Mouse (Mus musculus) layer of hippocampus, adult 11-12 months (tissue): Measurements from ENCODE around the gene Hecw1.

Source experiments
- DNase-seq: peaks from one replicate; pipeline ENCODE4 v3.0.0; 2022; ENCODE audit warnings: low spot score

Gene Hecw1

DNA sequence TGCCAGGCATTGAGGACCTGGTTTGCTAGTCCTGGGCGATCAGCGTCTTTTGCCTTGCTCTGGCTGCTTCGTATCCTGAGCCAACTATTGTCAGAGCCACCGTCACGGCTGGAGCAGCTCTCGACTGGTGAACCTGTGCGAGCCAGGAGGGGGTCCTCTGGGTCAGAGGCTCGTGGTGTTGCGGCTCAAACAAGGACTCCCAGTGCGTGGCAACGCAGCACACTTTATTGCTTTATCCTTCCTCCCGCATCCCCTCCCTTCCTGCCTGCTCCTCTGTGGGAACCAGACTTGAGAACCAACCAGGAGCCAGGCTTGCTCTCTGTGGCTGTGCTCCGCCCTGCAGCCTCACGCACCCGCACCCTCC lies at the start of gene Hecw1:
TSS of gene Hecw1 (minus strand) at position 323 of the 364 bp plus-strand sequence.
- peak; percentile 59 for DNase-seq

DNA sequence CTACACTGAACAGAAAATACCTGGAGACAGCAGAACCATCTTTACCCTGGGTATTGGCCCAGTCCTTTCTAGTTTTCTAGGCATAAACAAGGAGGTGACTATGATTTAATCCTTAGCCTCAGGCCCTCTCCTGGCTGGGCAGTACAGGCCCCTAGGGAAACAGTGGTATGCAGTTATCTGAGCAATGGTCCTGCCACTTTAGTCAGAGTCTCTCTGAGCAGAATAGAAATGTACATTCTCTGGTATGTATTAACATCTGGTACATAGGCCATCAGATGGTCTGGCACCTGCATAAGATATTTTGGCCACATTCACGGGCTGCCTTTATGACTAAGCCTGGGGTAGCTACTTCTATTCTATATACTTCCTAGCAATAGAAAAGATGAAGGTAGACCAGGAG lies 38.3 kb upstream of the Hecw1 start:
- DNase-seq: no peak

DNA sequence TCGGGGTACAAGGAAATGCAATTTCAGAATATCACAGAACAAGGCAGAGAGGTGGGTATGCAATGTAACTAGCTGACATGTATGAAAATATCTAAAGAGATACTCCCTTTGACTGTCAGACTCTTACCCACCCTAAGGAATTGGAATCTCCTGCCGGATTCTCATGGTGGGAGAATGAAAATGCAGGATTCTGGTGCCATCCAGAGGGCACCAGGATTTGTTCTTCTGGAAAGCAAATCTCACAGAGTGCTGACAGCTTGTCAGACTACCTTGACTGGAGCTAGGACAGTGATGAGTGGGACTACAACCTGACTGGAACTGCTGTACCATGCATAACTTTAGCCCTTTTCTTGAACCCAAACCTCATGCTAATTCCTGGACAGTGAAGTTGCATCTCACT lies 29.6 kb upstream of the Hecw1 start:
- DNase-seq: peak; percentile 3

DNA sequence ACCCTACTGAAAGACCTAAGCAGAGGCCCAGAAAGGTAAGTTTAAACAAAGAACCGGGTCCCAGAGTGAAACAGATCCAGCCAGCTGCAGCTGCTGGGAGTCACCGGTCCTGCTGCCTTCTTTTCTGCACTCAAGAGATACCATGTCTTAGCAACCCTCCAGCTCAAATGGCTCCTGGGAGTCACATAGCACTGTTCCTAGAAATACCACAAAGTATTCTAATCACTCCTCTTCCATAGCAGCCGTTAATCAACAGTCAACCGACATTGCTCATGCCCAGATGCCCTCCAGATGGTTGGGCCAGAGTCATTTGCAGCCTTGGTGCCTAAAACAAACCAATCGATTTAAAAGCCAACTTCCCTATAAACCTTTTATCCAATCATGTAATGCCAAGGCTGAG lies 19.8 kb upstream of the Hecw1 start:
- no peak for DNase-seq

- peak; percentile 49 for DNase-seq
Observed at GRCm38 (mm10) chr13:14522128-14522905, 711 bp downstream of the Hecw1 start.

- DNase-seq: no peak
Observed at GRCm38 (mm10) chr13:14521746-14522127, 1.3 kb downstream of the Hecw1 start.

- DNase-seq: no peak
Observed at GRCm38 (mm10) chr13:14519605-14520004, 3.4 kb downstream of the Hecw1 start.

GRCm38 (mm10) chr13:14517478-14517877 lies 5.5 kb downstream of the Hecw1 start:
- peak; percentile 52 for DNase-seq

GRCm38 (mm10) chr13:14515106-14515505 lies 7.9 kb downstream of the Hecw1 start:
- no peak for DNase-seq

GRCm38 (mm10) chr13:14513934-14514333 lies 9.1 kb downstream of the Hecw1 start:
- DNase-seq: no peak

- DNase-seq: no peak
Observed at GRCm38 (mm10) chr13:14506765-14507164, 16.3 kb downstream of the Hecw1 start.

GRCm38 (mm10) chr13:14500251-14500650 lies 22.8 kb downstream of the Hecw1 start:
- DNase-seq: no peak

GRCm38 (mm10) chr13:14498780-14499179 lies 24.2 kb downstream of the Hecw1 start:
- DNase-seq: no peak

DNA sequence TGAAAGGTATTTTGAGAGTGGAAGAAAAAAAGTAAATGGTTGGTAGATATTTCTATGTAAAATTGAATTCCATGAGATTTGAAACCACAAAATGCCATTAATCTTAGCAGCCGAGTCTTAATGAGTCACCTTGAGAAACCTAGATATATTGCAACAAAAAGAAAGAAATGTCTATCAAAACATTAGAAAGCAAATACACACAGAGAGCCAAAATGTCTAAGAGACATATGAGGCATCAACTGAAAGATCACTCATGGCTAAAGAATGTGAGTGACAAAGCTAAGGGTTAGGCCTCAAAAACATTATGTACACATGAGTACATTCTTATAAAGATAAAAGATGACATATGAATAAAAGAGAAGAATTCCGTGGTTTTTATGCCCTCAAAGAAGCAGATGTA lies 26.1 kb downstream of the Hecw1 start:
- DNase-seq: no peak

DNA sequence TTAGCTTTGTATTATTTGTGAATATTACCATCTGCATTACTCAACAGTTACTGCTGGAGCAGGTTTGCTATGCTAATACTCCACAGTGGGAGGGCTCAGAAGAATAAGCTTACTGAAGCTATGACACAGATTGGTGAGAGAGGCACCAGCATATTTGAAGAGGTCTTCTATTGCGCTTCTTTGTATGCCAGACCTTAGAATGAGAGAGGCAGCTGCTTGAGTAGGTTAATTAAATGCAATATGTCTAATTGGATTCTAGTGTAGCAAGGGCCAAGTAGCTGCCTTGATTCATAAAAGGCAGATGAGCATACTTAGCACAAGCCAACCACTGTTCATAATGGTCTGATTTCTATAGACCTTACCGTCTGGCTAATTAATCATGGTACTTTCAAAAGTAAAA lies 35.2 kb downstream of the Hecw1 start:
- no peak for DNase-seq

DNA sequence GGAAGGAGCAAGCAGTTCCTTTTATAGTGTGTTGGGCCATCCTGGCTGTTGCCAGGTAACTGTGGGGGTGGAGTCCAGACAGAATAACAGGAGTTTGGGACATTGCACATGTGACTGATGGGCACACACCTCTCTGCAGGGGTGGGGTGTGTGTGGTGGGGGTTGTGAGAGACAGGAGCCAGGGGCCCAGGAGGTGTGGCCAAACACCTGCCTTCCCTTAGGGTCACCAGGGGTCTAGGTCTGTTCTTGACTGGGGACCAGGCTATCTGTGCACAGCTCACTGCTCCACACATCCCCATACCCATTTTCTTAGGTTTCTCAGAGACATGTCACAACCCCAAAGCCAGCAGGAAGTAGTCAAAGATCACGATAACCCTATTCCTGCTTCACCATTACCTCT lies 51.9 kb downstream of the Hecw1 start:
- no peak for DNase-seq

GRCm38 (mm10) chr13:14467517-14467916 lies 55.5 kb downstream of the Hecw1 start:
- DNase-seq: no peak

DNA sequence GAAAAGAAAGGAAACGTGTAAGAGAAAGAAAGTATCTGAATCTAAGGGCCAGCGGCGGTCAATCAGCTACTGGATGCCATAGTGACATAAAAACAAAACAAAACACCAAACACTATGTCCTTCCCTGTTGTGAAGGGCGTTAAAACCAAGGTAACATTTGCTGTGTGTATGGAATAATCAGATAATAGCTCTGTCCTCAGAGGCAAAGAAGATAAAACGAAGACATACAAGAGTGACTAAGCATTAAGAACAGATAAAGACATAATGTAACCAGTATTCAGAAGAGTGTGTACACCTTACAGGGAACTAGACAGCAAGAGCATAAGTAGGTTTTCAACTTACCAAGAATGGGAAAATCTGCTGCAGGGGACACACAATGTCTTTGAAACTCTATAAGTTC lies 62.0 kb downstream of the Hecw1 start:
- DNase-seq: no peak

GRCm38 (mm10) chr13:14457043-14457442 lies 66.0 kb downstream of the Hecw1 start:
- no peak for DNase-seq

DNA sequence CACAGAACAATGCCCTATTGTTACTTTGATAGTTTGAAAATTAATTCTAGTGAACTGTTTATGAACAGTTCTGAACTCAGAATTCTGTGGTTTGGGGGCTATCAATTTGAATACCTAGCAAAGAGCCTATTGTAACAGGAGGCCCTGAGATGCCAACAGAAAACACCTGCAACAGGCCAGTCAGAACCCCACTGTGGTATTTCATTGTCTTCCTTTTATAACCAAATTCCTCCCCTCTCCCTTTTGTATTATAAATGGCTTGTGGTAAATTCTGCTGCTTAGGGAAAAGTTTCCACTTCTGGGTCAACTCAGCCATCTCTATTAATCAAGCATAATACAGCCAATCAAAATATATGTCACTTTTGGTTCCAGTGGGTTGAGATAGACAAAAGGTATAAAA lies 83.5 kb downstream of the Hecw1 start:
- no peak for DNase-seq

- DNase-seq: no peak
Observed at GRCm38 (mm10) chr13:14428845-14429553, 94.0 kb downstream of the Hecw1 start.

GRCm38 (mm10) chr13:14424836-14425235 lies 98.2 kb downstream of the Hecw1 start:
- DNase-seq: no peak

GRCm38 (mm10) chr13:14413405-14413804 lies 109.6 kb downstream of the Hecw1 start:
- DNase-seq: no peak

DNA sequence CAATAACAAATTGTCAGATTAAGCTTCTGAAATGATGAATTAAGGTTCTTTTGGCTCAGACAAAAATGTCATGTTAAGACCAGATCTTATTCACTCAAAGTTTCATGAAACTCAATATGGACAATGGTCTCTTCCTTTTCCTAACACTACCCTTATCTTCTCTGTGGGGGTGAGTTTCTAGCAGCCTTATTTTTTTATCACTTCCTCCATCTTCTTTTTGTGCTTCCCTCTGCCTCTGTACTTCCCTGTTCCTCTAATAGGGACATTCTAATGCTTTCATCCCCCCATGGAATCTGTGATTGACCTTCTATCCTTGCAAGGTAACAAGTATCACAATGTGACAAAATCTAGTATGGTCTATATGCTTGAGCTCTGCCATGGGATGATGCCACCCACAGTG lies 148.6 kb downstream of the Hecw1 start:
- DNase-seq: no peak
